Mouse (Mus musculus): ENCODE data around the gene Zbtb4.

GRCm38 (mm10) chr11:69822080-69822479, 56.4 kb downstream of the Zbtb4 start, which contains the start of gene Spem1:
- TF ChIP-seq CTCF (IDR thresholded peaks at IDR 0.05; ENCODE audit: insufficient read depth, low read depth, low read length) (no peak), POLR2A (IDR thresholded peaks at IDR 0.05; ENCODE audit: insufficient read depth, low read depth, low read length) (no peak)
